Mouse (Mus musculus) midbrain, embryonic 14.5 days (tissue): Measurements from ENCODE around the gene Ifit3b. TPM values are rescaled to one million over a fixed set of nuclear protein-coding genes. Genes with fewer than 3 reads are reported as not detected.
A peak's percentile ranks its signal among the peaks of the same experiment; 100 is the strongest.

Experiments
- ATAC-seq: fragments of 200-750 bp; cut with Nextera tagmentation; 2 replicates; pipeline ENCODE4 v1.8.0; 2017; ENCODE audit warnings: moderate number of reproducible peaks, moderate library complexity; ENCODE audit not compliant: low FRiP score, low TSS enrichment
- DNase-seq: peaks from one replicate; pipeline ENCODE4 v3.0.0-alpha.2; 2015
- H3K27ac ChIP-seq: fragments of 300-500 bp; sonication (generic); replicated peaks from 2 replicates; pipeline ENCODE4 v1.5.1; 2014; ENCODE audit warnings: mild to moderate bottlenecking, low read depth, low read length, moderate library complexity
- H3K27me3 ChIP-seq: fragments of 300-500 bp; sonication (generic); 2 replicates; pipeline ENCODE4 v1.6.1; 2014; ENCODE audit warnings: low read length, control low read depth, mixed read lengths; ENCODE audit not compliant: control insufficient read depth, insufficient read depth
- H3K36me3 ChIP-seq: fragments of 300-500 bp; sonication (generic); 2 replicates; pipeline ENCODE4 v1.6.1; 2014; ENCODE audit warnings: low read length, control low read depth; ENCODE audit not compliant: control insufficient read depth, insufficient read depth
- H3K4me1 ChIP-seq: fragments of 300-500 bp; sonication (generic); 2 replicates; pipeline ENCODE4 v1.6.1; 2014; ENCODE audit warnings: mild to moderate bottlenecking, antibody characterized with exemption, low read length, control low read depth; ENCODE audit not compliant: control insufficient read depth, insufficient read depth
- H3K4me2 ChIP-seq: fragments of 300-500 bp; sonication (generic); 2 replicates; pipeline ENCODE4 v1.6.1; 2014; ENCODE audit warnings: mild to moderate bottlenecking, low read length, moderate library complexity
- H3K4me3 ChIP-seq: fragments of 300-500 bp; sonication (generic); replicated peaks from 2 replicates; pipeline ENCODE4 v1.5.1; 2014; ENCODE audit warnings: low read depth, low read length
- H3K9ac ChIP-seq: fragments of 300-500 bp; sonication (generic); replicated peaks from 2 replicates; pipeline ENCODE4 v1.6.1; 2014; ENCODE audit warnings: mild to moderate bottlenecking, low read length, moderate library complexity
- H3K9me3 ChIP-seq: fragments of 300-500 bp; sonication (generic); 2 replicates; pipeline ENCODE4 v1.6.1; 2016; ENCODE audit warnings: low read length, control low read depth, mixed read lengths; ENCODE audit not compliant: control insufficient read depth
- WGBS: fragments of 180-500 bp; shearing (Covaris S2); extraction: QIAGEN DNeasy Blood & Tissue Kit; methylation state at CpG from one replicate; pipeline ENCODE4 v1.1.7; 2014; 5-methylcytosine and 5-hydroxymethylcytosine counted together
- polyA plus RNA-seq: library from polyadenylated mRNA; unstranded; fragments of >200 nt; fragmentation: Nextera tagmentation; extraction: Ambion mirVana; gene quantifications from 2 replicates; pipeline ENCODE4 v1.2.1, GENCODE M21; 2014

Ifit3b gene
- polyA plus RNA-seq, 1 experiment from 2014 or later = 1.2 TPM

- Histone ChIP-seq H3K4me2 (no peak overlapping the region), H3K9me3 (no peaks in the 10 kb centered on the region), H3K4me1 (no peaks in the 10 kb centered on the region), H3K36me3 (no peaks in the 10 kb centered on the region), H3K4me3 (no peak overlapping the region), H3K9ac (no peak overlapping the region), H3K27me3 (no peaks in the 10 kb centered on the region), H3K27ac (no peak overlapping the region)
- 90% methylated on average over 10 of the region's 10 CpGs for WGBS
- DNase-seq = no peak
- no peak for ATAC-seq
These were observed 47.5 kb downstream of the Ifit3b start for GRCm38 (mm10) chr19:34655227-34655805.

- H3K27ac ChIP-seq = no peak overlapping the region
- no peak overlapping the region for H3K4me3 ChIP-seq
- H3K4me2 ChIP-seq = no peak overlapping the region
- H3K27me3 ChIP-seq = no peaks in the 10 kb centered on the region
- H3K36me3 ChIP-seq = no peaks in the 10 kb centered on the region
- ATAC-seq = no peak
- DNase-seq = no peak
- no peaks in the 10 kb centered on the region for H3K4me1 ChIP-seq
- no peaks in the 10 kb centered on the region for H3K9me3 ChIP-seq
- WGBS = 28% methylated on average over 2 of the region's 2 CpGs
- H3K9ac ChIP-seq = no peak overlapping the region
These were observed 48.9 kb downstream of the Ifit3b start for GRCm38 (mm10) chr19:34656511-34657298.

GRCm38 (mm10) chr19:34662067-34662507 lies 54.3 kb downstream of the Ifit3b start:
- DNase-seq (peak; percentile 88), ATAC-seq (peak; percentile 91)
- H3K4me1 ChIP-seq = no peaks in the 10 kb centered on the region
- no peaks in the 10 kb centered on the region for H3K27me3 ChIP-seq
- no peak overlapping the region for H3K27ac ChIP-seq
- no peaks in the 10 kb centered on the region for H3K9me3 ChIP-seq
- WGBS = 22% methylated on average over 13 of the region's 13 CpGs
- 0 out of 2 replicates have a peak overlapping the region, but pooled peaks have one; percentile 14 for H3K9ac ChIP-seq
- no peaks in the 10 kb centered on the region for H3K36me3 ChIP-seq
- peak overlapping the region; percentile 33 for H3K4me3 ChIP-seq
- peak overlapping the region; percentile 52 for H3K4me2 ChIP-seq

- peak; percentile 4 for DNase-seq
- Histone ChIP-seq H3K27ac (no peak overlapping the region), H3K4me2 (peak overlapping the region; percentile 52), H3K9me3 (no peaks in the 10 kb centered on the region), H3K4me1 (no peaks in the 10 kb centered on the region), H3K9ac (no peak overlapping the region), H3K4me3 (no peak overlapping the region), H3K36me3 (no peaks in the 10 kb centered on the region), H3K27me3 (no peaks in the 10 kb centered on the region)
- 56% methylated on average over 5 of the region's 5 CpGs for WGBS
- ATAC-seq = no peak
These were observed 55.0 kb downstream of the Ifit3b start for GRCm38 (mm10) chr19:34662740-34663139.

Other genes with a start within 250 kb of the Ifit3b start
- 0.16 and 0.25 TPM in 2 replicates for gene Ch25h, start 132.8 kb upstream of the Ifit3b start, polyA plus RNA-seq
- gene Lipa, start 80.5 kb upstream of the Ifit3b start, polyA plus RNA-seq = 15.2 and 24.8 TPM in 2 replicates
- 3.1 and 7.9 TPM in 2 replicates for gene Ifit2, start 57.3 kb upstream of the Ifit3b start, polyA plus RNA-seq
- 0.15 and 8.8 TPM in 2 replicates for gene Ifit3, start 24.4 kb upstream of the Ifit3b start, polyA plus RNA-seq
- gene Ifit1bl1, start 6.0 kb upstream of the Ifit3b start, polyA plus RNA-seq = 0.98 and 1.3 TPM in 2 replicates
- gene Ifit1bl2, start 32.8 kb downstream of the Ifit3b start, polyA plus RNA-seq = 0.30 and 0.55 TPM in 2 replicates
- 0.16 and 3.5 TPM in 2 replicates for gene Ifit1, start 32.9 kb downstream of the Ifit3b start, polyA plus RNA-seq
- 0.51 and 4.1 TPM in 2 replicates for gene Slc16a12, start 139.3 kb downstream of the Ifit3b start, polyA plus RNA-seq